Mouse (Mus musculus): ENCODE results near the gene Ccr4. TPM values are rescaled to one million over a fixed set of nuclear protein-coding genes. Genes with fewer than 3 reads are reported as not detected.

The Ccr4 gene
- polyA plus RNA-seq, 1 experiment = 1.1 TPM

- TF ChIP-seq CTCF (IDR thresholded peaks at IDR 0.05; ENCODE audit: extremely low read depth, insufficient read length, insufficient replicate concordance, low read depth, low read length) = no peak
- TF ChIP-seq POLR2A (IDR thresholded peaks at IDR 0.05; ENCODE audit: low read depth, low read length) = no peak
- Histone ChIP-seq H3K27me3 (ENCODE audit: control insufficient read depth, insufficient read depth, low read length) (no peaks in the 10 kb centered on the region), H3K27ac (ENCODE audit: insufficient read depth, low read depth, low read length) (no peak overlapping the region), H3K4me3 (ENCODE audit: low read depth, low read length) (no peak overlapping the region), H3K36me3 (ENCODE audit: control insufficient read depth, insufficient read depth, low read length) (no peaks in the 10 kb centered on the region), H3K4me1 (ENCODE audit: control insufficient read depth, insufficient read depth, insufficient read length, low read length) (no peaks in the 10 kb centered on the region)
- WGBS = 77% methylated on average over 4 of the region's 4 CpGs
Measured at GRCm38 (mm10) chr9:114533848-114534247, 29.1 kb upstream of the Ccr4 start.

GRCm38 (mm10) chr9:114531276-114531675 is 26.6 kb upstream of the Ccr4 start:
- H3K27me3 ChIP-seq (ENCODE audit: control insufficient read depth, insufficient read depth, low read length) = no peaks in the 10 kb centered on the region
- 64% methylated on average over 11 of the region's 11 CpGs for WGBS

DNA sequence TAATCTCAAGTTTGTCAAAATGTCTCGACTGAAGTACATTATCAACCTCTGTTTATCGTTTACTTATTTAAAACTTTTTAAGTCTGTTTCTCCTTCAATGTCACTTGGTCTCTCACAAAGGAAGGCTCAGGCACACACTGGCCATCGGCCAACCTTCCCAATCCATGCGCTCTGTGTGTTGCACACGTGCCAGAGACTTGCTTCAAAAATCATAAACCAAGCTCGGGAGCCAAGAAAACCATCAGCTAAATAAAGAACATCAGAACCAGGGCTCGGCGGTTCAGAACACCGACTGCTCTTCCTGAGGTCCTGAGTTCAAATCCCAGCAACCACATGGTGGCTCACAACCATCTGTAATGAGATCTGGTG is 23.9 kb upstream of the Ccr4 start:
- TF ChIP-seq CTCF (IDR thresholded peaks at IDR 0.05; ENCODE audit: extremely low read depth, insufficient read length, insufficient replicate concordance, low read depth, low read length) (no peak), POLR2A (IDR thresholded peaks at IDR 0.05; ENCODE audit: low read depth, low read length) (no peak)
- Histone ChIP-seq H3K27ac (ENCODE audit: insufficient read depth, low read depth, low read length) (no peak overlapping the region), H3K36me3 (ENCODE audit: control insufficient read depth, insufficient read depth, low read length) (no peaks in the 10 kb centered on the region), H3K27me3 (ENCODE audit: control insufficient read depth, insufficient read depth, low read length) (no peaks in the 10 kb centered on the region), H3K4me3 (ENCODE audit: low read depth, low read length) (no peak overlapping the region), H3K4me1 (ENCODE audit: control insufficient read depth, insufficient read depth, insufficient read length, low read length) (peaks cover 8% of the 10 kb centered on the region)
- 46% methylated on average over 9 of the region's 9 CpGs for WGBS

More at GRCm38 (mm10) chr9:114531276-114531675, 26.6 kb upstream of the Ccr4 start:
- no peak for TF ChIP-seq POLR2A (IDR thresholded peaks at IDR 0.05; ENCODE audit: low read depth, low read length)
- TF ChIP-seq CTCF (IDR thresholded peaks at IDR 0.05; ENCODE audit: extremely low read depth, insufficient read length, insufficient replicate concordance, low read depth, low read length) = no peak
- Histone ChIP-seq H3K36me3 (ENCODE audit: control insufficient read depth, insufficient read depth, low read length) (no peaks in the 10 kb centered on the region), H3K27ac (ENCODE audit: insufficient read depth, low read depth, low read length) (no peak overlapping the region), H3K4me1 (ENCODE audit: control insufficient read depth, insufficient read depth, insufficient read length, low read length) (peaks cover 8% of the 10 kb centered on the region), H3K4me3 (ENCODE audit: low read depth, low read length) (no peak overlapping the region)

DNA sequence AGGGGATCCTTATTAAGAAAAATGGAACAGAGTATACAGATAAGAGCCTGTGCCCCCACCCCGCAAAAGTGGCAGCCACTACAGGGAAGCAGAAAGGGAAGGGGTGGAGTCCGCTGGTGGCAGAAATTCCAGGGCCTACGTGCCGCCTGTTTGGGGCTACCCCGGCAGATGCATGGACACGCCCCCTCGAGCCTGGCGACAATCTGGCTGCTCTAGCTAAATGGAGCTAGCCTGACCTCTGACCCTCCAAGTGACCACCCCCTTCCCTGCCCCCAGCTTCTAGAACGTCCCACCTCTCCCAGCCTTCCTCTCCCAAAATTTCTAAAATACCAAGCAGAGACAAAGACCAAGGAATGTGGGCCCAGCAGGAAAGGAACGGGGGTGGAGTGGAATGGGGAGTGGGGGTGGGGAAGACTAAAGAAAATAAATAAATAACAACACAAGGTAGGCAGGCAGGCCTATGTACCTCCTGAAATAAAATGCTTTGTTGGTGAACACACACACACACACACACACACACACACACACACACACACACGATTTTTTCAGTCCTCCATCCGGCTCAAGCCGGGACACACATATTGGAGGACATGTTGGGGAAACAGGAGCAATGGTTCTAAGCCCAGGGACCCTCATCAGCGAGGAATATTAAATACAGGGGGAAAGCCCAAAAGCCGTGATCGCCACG is 23.4 kb upstream of the Ccr4 start:
- Histone ChIP-seq H3K4me3 (ENCODE audit: low read depth, low read length) (no peak overlapping the region), H3K36me3 (ENCODE audit: control insufficient read depth, insufficient read depth, low read length) (no peaks in the 10 kb centered on the region), H3K27ac (ENCODE audit: insufficient read depth, low read depth, low read length) (no peak overlapping the region), H3K4me1 (ENCODE audit: control insufficient read depth, insufficient read depth, insufficient read length, low read length) (peaks cover 8% of the 10 kb centered on the region), H3K27me3 (ENCODE audit: control insufficient read depth, insufficient read depth, low read length) (no peaks in the 10 kb centered on the region)
- WGBS = 38% methylated on average over 17 of the region's 17 CpGs
- no peak for TF ChIP-seq CTCF (IDR thresholded peaks at IDR 0.05; ENCODE audit: extremely low read depth, insufficient read length, insufficient replicate concordance, low read depth, low read length)
- TF ChIP-seq POLR2A (IDR thresholded peaks at IDR 0.05; ENCODE audit: low read depth, low read length) = no peak

- Histone ChIP-seq H3K36me3 (ENCODE audit: control insufficient read depth, insufficient read depth, low read length) (no peaks in the 10 kb centered on the region), H3K4me3 (ENCODE audit: low read depth, low read length) (peak overlapping the region; percentile 61), H3K4me1 (ENCODE audit: control insufficient read depth, insufficient read depth, insufficient read length, low read length) (peaks cover 8% of the 10 kb centered on the region), H3K27me3 (ENCODE audit: control insufficient read depth, insufficient read depth, low read length) (no peaks in the 10 kb centered on the region), H3K27ac (ENCODE audit: insufficient read depth, low read depth, low read length) (no peak overlapping the region)
- 7% methylated on average over 16 of the region's 16 CpGs for WGBS
- TF ChIP-seq CTCF (IDR thresholded peaks at IDR 0.05; ENCODE audit: extremely low read depth, insufficient read length, insufficient replicate concordance, low read depth, low read length) = no peak
- TF ChIP-seq POLR2A (IDR thresholded peaks at IDR 0.05; ENCODE audit: low read depth, low read length) = no peak
Measured at GRCm38 (mm10) chr9:114527085-114527484, 22.4 kb upstream of the Ccr4 start.

DNA sequence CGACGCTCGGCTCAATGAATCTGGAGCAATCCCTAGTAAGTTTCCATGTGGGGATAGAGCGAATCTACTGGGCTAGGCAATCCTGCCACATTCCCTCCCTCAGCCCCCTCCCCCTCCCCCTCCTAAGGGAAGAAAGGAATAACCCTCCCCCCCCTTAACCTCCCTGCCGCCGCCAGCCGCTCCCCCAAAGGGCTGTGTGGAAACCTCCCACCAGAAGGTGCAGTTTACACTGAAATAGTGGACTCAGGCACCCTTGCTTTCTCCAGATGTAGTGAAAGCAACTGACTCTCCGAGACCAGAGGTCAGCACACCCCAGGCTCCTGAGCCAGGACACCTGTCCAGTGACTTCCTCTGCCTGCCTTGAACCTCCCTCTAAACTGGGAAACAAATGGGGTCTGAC is 21.9 kb upstream of the Ccr4 start:
- no peaks in the 10 kb centered on the region for H3K36me3 ChIP-seq (ENCODE audit: control insufficient read depth, insufficient read depth, low read length)
- 53% methylated on average over 8 of the region's 8 CpGs for WGBS
- peaks cover 8% of the 10 kb centered on the region for H3K4me1 ChIP-seq (ENCODE audit: control insufficient read depth, insufficient read depth, insufficient read length, low read length)
- H3K4me3 ChIP-seq (ENCODE audit: low read depth, low read length) = peak overlapping the region; percentile 61
- H3K27me3 ChIP-seq (ENCODE audit: control insufficient read depth, insufficient read depth, low read length) = no peaks in the 10 kb centered on the region
- no peak overlapping the region for H3K27ac ChIP-seq (ENCODE audit: insufficient read depth, low read depth, low read length)
- TF ChIP-seq CTCF (IDR thresholded peaks at IDR 0.05; ENCODE audit: extremely low read depth, insufficient read length, insufficient replicate concordance, low read depth, low read length) = no peak
- no peak for TF ChIP-seq POLR2A (IDR thresholded peaks at IDR 0.05; ENCODE audit: low read depth, low read length)

- H3K4me3 ChIP-seq (ENCODE audit: low read depth, low read length) = no peak overlapping the region
- no peaks in the 10 kb centered on the region for H3K36me3 ChIP-seq (ENCODE audit: control insufficient read depth, insufficient read depth, low read length)
- no peak overlapping the region for H3K27ac ChIP-seq (ENCODE audit: insufficient read depth, low read depth, low read length)
- H3K27me3 ChIP-seq (ENCODE audit: control insufficient read depth, insufficient read depth, low read length) = no peaks in the 10 kb centered on the region
- peaks cover 8% of the 10 kb centered on the region for H3K4me1 ChIP-seq (ENCODE audit: control insufficient read depth, insufficient read depth, insufficient read length, low read length)
- TF ChIP-seq POLR2A (IDR thresholded peaks at IDR 0.05; ENCODE audit: low read depth, low read length) (no peak), CTCF (IDR thresholded peaks at IDR 0.05; ENCODE audit: extremely low read depth, insufficient read length, insufficient replicate concordance, low read depth, low read length) (no peak)
- WGBS = 61% methylated on average over 8 of the region's 8 CpGs
Measured at GRCm38 (mm10) chr9:114525891-114526290, 21.2 kb upstream of the Ccr4 start.
